Mouse (Mus musculus) lung, postnatal 0 days (tissue): ENCODE results near the gene Tnfsf15.

Experiments used
- CTCF ChIP-seq: IDR thresholded peaks from 2 replicates; pipeline ENCODE4 v1.5.1; 2016; ENCODE audit warnings: antibody characterized with exemption, mild to moderate bottlenecking
- EP300 ChIP-seq: IDR thresholded peaks from 2 replicates; pipeline ENCODE4 v1.6.1; 2016; ENCODE audit warnings: antibody characterized with exemption, mild to moderate bottlenecking, control low read depth

GRCm38 (mm10) chr4:63753855-63754254 is 8.9 kb upstream of the Tnfsf15 start:
- TF ChIP-seq CTCF (no peak), EP300 (no peak)
